Mouse (Mus musculus) liver, embryonic 13.5 days (tissue): ENCODE data around the gene Tnfsf8. TPM values are rescaled to one million over a fixed set of nuclear protein-coding genes. Genes with fewer than 3 reads are reported as not detected.

ENCODE experiments used
- ATAC-seq: fragments of 200-750 bp; cut with Nextera tagmentation; 2 replicates; pipeline ENCODE4 v1.8.0; 2017; ENCODE audit warnings: low read depth, mild to moderate bottlenecking, moderate number of reproducible peaks, moderate library complexity
- DNase-seq: peaks from one replicate; pipeline ENCODE4 v3.0.0; 2022
- H3K27ac ChIP-seq: fragments of 300-500 bp; sonication (generic); 2 replicates; pipeline ENCODE4 v1.5.1; 2015; ENCODE audit warnings: moderate library complexity, mild to moderate bottlenecking, inconsistent platforms
- H3K27me3 ChIP-seq: fragments of 300-500 bp; sonication (generic); 2 replicates; pipeline ENCODE4 v1.6.1; 2015; ENCODE audit warnings: mild to moderate bottlenecking, inconsistent platforms
- H3K36me3 ChIP-seq: fragments of 300-500 bp; sonication (generic); 2 replicates; pipeline ENCODE4 v1.6.1; 2015; ENCODE audit warnings: mild to moderate bottlenecking, inconsistent platforms
- H3K4me1 ChIP-seq: fragments of 300-500 bp; sonication (generic); replicated peaks from 2 replicates; pipeline ENCODE4 v1.6.1; 2015; ENCODE audit warnings: inconsistent platforms
- H3K4me2 ChIP-seq: fragments of 300-500 bp; sonication (generic); 2 replicates; pipeline ENCODE4 v1.6.1; 2015; ENCODE audit warnings: inconsistent platforms, mild to moderate bottlenecking, moderate library complexity
- H3K4me3 ChIP-seq: fragments of 300-500 bp; sonication (generic); replicated peaks from 2 replicates; pipeline ENCODE4 v1.5.1; 2015; ENCODE audit warnings: mild to moderate bottlenecking, inconsistent platforms
- H3K9ac ChIP-seq: fragments of 300-500 bp; sonication (generic); 2 replicates; pipeline ENCODE4 v1.6.1; 2015; ENCODE audit warnings: mild to moderate bottlenecking, inconsistent platforms
- H3K9me3 ChIP-seq: fragments of 300-500 bp; sonication (generic); replicated peaks from 2 replicates; pipeline ENCODE4 v1.6.1; 2016; ENCODE audit warnings: inconsistent platforms
- WGBS: fragments of 180-500 bp; shearing (Covaris S2); methylation state at CpG from one replicate; pipeline ENCODE4 v1.1.7; 2015; ENCODE audit not compliant: insufficient replicate concordance; 5-methylcytosine and 5-hydroxymethylcytosine counted together
- polyA plus RNA-seq: library from polyadenylated mRNA; unstranded; fragments of >200 nt; fragmentation: Nextera tagmentation; extraction: Ambion mirVana; gene quantifications from 2 replicates; pipeline ENCODE4 v1.2.1, GENCODE M21; 2015

Tnfsf8 gene
- polyA plus RNA-seq, 1 experiment from 2014 or later, result not detected

GRCm38 (mm10) chr4:63840457-63840856, 20.7 kb downstream of the Tnfsf8 start:
- Histone ChIP-seq H3K9ac (no peak overlapping the region), H3K36me3 (no peaks in the 10 kb centered on the region), H3K9me3 (no peaks in the 10 kb centered on the region), H3K4me2 (no peak overlapping the region), H3K4me1 (no peaks in the 10 kb centered on the region), H3K4me3 (no peak overlapping the region), H3K27ac (no peak overlapping the region), H3K27me3 (no peaks in the 10 kb centered on the region)
- DNase-seq (peak; percentile 3), ATAC-seq (no peak)
- 20% methylated on average over 5 of the region's 5 CpGs for WGBS

- H3K4me3 ChIP-seq, result no peak overlapping the region
- H3K9ac ChIP-seq, result no peak overlapping the region
- DNase-seq (no peak), ATAC-seq (no peak)
- H3K9me3 ChIP-seq, result no peaks in the 10 kb centered on the region
- H3K27me3 ChIP-seq, result no peaks in the 10 kb centered on the region
- H3K36me3 ChIP-seq, result no peaks in the 10 kb centered on the region
- WGBS, result 16% methylated on average over 4 of the region's 4 CpGs
- no peak overlapping the region for H3K27ac ChIP-seq
- peaks cover 3% of the 10 kb centered on the region; the same call in 1 of the 2 replicates for H3K4me1 ChIP-seq
- no peak overlapping the region for H3K4me2 ChIP-seq
Measured at GRCm38 (mm10) chr4:63823136-63823535, 38.0 kb downstream of the Tnfsf8 start.

DNA sequence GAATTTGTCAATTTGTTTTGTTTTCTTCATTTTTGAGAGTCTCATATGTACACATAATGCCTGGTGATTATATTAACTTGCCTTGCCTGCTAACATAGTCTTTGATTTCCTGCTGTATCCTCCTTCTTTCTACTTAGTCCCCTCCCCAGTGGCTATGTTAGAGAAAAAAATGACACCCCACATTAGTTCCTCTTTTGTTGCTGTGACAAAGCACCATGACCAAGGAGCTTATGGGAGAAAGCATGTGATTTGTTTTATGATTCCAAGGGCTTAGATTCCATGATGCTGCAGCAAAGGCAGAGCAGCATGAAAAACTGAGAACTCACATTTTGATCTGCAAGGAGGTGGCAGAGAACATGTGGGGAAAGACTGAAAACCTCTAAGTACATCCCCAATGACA, 43.6 kb downstream of the Tnfsf8 start:
- no peak overlapping the region for H3K27ac ChIP-seq
- no peaks in the 10 kb centered on the region for H3K27me3 ChIP-seq
- H3K4me1 ChIP-seq, result no peaks in the 10 kb centered on the region; the same call in 1 of the 2 replicates
- ATAC-seq (no peak), DNase-seq (no peak)
- H3K9ac ChIP-seq, result no peak overlapping the region
- H3K9me3 ChIP-seq, result no peaks in the 10 kb centered on the region
- H3K4me2 ChIP-seq, result no peak overlapping the region
- no peak overlapping the region for H3K4me3 ChIP-seq
- no peaks in the 10 kb centered on the region for H3K36me3 ChIP-seq

DNA sequence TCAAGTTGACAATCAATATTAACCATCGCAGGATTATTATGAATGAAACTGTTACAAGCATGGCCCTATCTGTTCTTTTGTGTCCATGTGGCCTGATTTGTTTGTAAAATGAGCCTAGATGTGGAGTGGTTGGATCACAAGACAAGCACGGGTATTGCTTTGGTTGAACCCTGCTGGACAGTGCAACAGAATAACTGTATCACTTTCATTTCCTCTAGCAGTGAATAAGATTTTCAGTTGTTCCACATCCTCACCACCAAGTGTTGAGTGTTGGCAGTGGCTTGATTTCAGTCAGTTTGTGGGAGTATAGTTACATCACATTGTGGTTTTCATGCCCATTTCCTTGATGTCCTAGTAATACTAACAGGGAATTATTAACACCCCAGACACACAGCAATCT, 45.5 kb downstream of the Tnfsf8 start:
- no peaks in the 10 kb centered on the region for H3K4me1 ChIP-seq
- no peaks in the 10 kb centered on the region for H3K27me3 ChIP-seq
- H3K4me3 ChIP-seq, result no peak overlapping the region
- 60% methylated on average over 2 of the region's 2 CpGs for WGBS
- H3K4me2 ChIP-seq, result no peak overlapping the region
- no peaks in the 10 kb centered on the region for H3K9me3 ChIP-seq
- no peak for DNase-seq
- no peaks in the 10 kb centered on the region for H3K36me3 ChIP-seq
- H3K9ac ChIP-seq, result no peak overlapping the region
- H3K27ac ChIP-seq, result no peak overlapping the region
- ATAC-seq, result no peak

- 49% methylated on average over 1 of the region's 1 CpGs for WGBS
- Histone ChIP-seq H3K4me1 (no peaks in the 10 kb centered on the region), H3K36me3 (no peaks in the 10 kb centered on the region), H3K27me3 (no peaks in the 10 kb centered on the region), H3K9ac (no peak overlapping the region), H3K9me3 (no peaks in the 10 kb centered on the region), H3K4me3 (no peak overlapping the region), H3K4me2 (no peak overlapping the region), H3K27ac (no peak overlapping the region)
- ATAC-seq, result no peak
- DNase-seq, result no peak
Measured at GRCm38 (mm10) chr4:63798083-63798482, 63.1 kb downstream of the Tnfsf8 start.

DNA sequence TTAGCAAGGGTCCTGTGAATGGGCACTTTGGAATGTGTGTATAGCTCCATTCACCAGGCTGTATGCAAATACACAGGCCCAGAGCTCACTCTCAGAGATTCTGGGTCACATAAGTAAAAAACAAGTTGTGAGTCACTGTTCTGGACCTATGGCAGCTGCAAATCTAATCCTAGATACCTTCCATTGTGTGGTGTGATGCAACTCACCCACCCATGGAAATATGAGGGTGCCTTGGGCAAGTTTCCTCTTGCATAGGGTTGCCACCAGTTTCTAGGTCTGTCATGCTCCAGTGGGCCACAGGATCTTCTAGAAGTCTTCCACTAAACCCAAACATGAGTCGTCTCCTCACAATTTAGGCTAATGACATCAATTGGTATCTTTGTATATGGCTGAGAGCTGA, 64.6 kb downstream of the Tnfsf8 start:
- Histone ChIP-seq H3K27ac (no peak overlapping the region), H3K27me3 (no peaks in the 10 kb centered on the region), H3K4me2 (no peak overlapping the region), H3K4me1 (no peaks in the 10 kb centered on the region), H3K9me3 (no peaks in the 10 kb centered on the region), H3K9ac (no peak overlapping the region), H3K36me3 (no peaks in the 10 kb centered on the region), H3K4me3 (no peak overlapping the region)
- DNase-seq (no peak), ATAC-seq (no peak)
- WGBS, result 57% methylated on average over 1 of the region's 1 CpGs

DNA sequence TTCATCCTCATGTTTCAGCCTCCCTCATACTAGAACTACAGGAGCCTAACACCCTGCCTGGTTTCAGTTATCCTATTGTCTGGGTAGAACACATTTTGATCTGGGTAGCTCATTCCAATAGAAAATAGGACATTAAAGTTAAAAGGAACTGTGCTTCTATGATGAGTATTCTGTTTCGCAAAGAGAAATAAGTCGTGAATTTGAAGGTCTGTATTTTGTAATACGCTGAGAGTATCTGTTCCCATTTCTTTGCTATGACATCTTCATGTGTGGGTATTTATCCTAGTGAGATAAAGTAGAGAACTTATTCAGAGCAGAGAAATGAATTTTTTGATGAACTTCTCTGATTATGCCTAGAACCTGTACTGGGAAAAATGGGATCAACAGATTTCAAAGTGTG, 68.8 kb downstream of the Tnfsf8 start:
- ATAC-seq (no peak), DNase-seq (no peak)
- WGBS, result 79% methylated on average over 3 of the region's 3 CpGs
- H3K4me2 ChIP-seq, result no peak overlapping the region
- H3K27me3 ChIP-seq, result no peaks in the 10 kb centered on the region
- H3K4me3 ChIP-seq, result no peak overlapping the region
- H3K27ac ChIP-seq, result no peak overlapping the region
- H3K9me3 ChIP-seq, result no peaks in the 10 kb centered on the region
- no peak overlapping the region for H3K9ac ChIP-seq
- no peaks in the 10 kb centered on the region for H3K36me3 ChIP-seq
- H3K4me1 ChIP-seq, result no peaks in the 10 kb centered on the region

DNA sequence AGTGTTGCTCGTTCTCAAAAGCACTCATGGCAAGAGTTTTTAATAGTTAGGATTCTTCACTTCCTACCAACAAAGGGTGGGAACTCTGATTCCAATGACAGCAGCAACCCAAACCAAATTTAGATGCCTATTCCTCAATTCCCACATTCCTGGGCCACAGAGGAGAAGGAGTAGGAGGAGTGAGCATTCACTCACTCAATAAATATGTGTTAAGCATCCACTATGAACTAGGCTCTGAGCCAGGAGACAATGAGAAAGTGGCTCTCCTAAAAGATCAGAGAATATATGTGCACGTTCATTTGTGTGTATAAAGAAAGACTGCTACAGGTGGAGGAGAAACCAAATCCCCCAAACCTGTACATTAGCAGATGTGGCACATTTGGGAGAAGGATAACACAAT, 75.7 kb downstream of the Tnfsf8 start:
- ATAC-seq (no peak), DNase-seq (no peak)
- H3K9ac ChIP-seq, result no peak overlapping the region
- no peaks in the 10 kb centered on the region for H3K4me1 ChIP-seq
- no peaks in the 10 kb centered on the region for H3K9me3 ChIP-seq
- H3K27me3 ChIP-seq, result no peaks in the 10 kb centered on the region
- no peaks in the 10 kb centered on the region for H3K36me3 ChIP-seq
- H3K4me3 ChIP-seq, result no peak overlapping the region
- WGBS, result 39% methylated on average over 2 of the region's 2 CpGs
- H3K27ac ChIP-seq, result no peak overlapping the region
- no peak overlapping the region for H3K4me2 ChIP-seq

GRCm38 (mm10) chr4:63783826-63784225, 77.3 kb downstream of the Tnfsf8 start:
- Histone ChIP-seq H3K9ac (no peak overlapping the region), H3K9me3 (no peaks in the 10 kb centered on the region), H3K4me3 (no peak overlapping the region), H3K27ac (no peak overlapping the region), H3K36me3 (no peaks in the 10 kb centered on the region), H3K4me1 (no peaks in the 10 kb centered on the region), H3K4me2 (no peak overlapping the region), H3K27me3 (no peaks in the 10 kb centered on the region)
- DNase-seq (no peak), ATAC-seq (no peak)
- WGBS, result 65% methylated on average over 5 of the region's 5 CpGs

GRCm38 (mm10) chr4:63782970-63783613, 78.1 kb downstream of the Tnfsf8 start:
- DNase-seq, result no peak
- no peak overlapping the region for H3K4me3 ChIP-seq
- 59% methylated on average over 7 of the region's 7 CpGs for WGBS

More at GRCm38 (mm10) chr4:63782970-63783613, 78.1 kb downstream of the Tnfsf8 start:
- no peaks in the 10 kb centered on the region for H3K9me3 ChIP-seq
- no peak overlapping the region for H3K27ac ChIP-seq
- H3K4me1 ChIP-seq, result no peaks in the 10 kb centered on the region
- H3K4me2 ChIP-seq, result no peak overlapping the region
- ATAC-seq, result no peak
- H3K36me3 ChIP-seq, result no peaks in the 10 kb centered on the region
- no peak overlapping the region for H3K9ac ChIP-seq
- H3K27me3 ChIP-seq, result no peaks in the 10 kb centered on the region
